Mouse (Mus musculus): ENCODE data around the gene Cdc73. TPM values are rescaled to one million over a fixed set of nuclear protein-coding genes. Genes with fewer than 3 reads are reported as not detected.
"Not testable (repeated sequence)": the region's sequence is repeated elsewhere in the genome, so short reads cannot be mapped to it uniquely, and the experiment has no call there.

Cdc73 gene
- total RNA-seq, 1 experiment: 38.5 TPM

DNA sequence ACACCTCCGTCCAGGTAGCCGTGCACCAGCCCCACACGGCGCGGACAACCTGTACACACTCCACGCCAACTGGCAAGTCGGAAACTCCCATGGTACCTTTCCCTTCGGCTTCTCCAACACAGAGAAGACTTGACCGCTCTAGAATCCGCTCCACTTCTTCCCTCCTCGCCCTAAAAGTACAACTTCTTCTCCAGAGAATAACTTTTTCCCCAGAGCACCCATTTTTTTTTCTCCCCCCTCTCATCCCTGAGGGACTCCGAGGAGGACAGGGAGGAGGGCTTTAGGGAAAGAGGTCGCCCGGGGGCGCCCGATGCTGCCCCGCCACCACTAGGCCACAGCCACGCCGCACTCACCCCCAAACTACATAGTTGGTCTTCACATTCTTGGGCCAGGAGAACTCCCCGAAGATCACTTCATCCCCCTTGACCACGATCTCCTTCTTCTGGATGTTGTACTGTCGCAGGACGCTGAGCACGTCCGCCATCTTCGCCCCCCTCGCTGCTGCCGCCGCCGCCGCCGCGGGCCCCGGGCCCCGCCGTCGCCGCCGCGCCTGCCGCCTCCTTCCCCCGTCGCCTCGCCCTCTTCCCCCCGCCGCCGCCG is 452 bp downstream of the Cdc73 start:
- TF ChIP-seq ZNF384 (IDR thresholded peaks at IDR 0.05; ENCODE audit: low read depth, low read length): no peak
- no peak for TF ChIP-seq ZC3H11A (IDR thresholded peaks at IDR 0.05; ENCODE audit: borderline replicate concordance, low read depth, low read length)
- TF ChIP-seq CHD2 (IDR thresholded peaks at IDR 0.05; ENCODE audit: low read depth, low read length): no peak
- TF ChIP-seq HCFC1 (IDR thresholded peaks at IDR 0.05; ENCODE audit: borderline replicate concordance, insufficient read depth, low read length): no peak
- TF ChIP-seq MAFK (IDR thresholded peaks at IDR 0.05; ENCODE audit: insufficient read depth, low read depth, low read length): no peak
- Histone ChIP-seq H3K27ac (ENCODE audit: insufficient read depth, low read depth, low read length, poor library complexity, severe bottlenecking) (peak overlapping the region; percentile 75), H3K9ac (ENCODE audit: insufficient read depth, low read depth, low read length, poor library complexity, severe bottlenecking) (peak overlapping the region; percentile 93), H3K4me3 (ENCODE audit: insufficient read depth in 1 of 2, low read depth in 1 of 2, low read length in 2 of 2, poor library complexity in 1 of 2, severe bottlenecking in 1 of 2) (peak overlapping the region; percentile 91 to 100), H3K36me3 (ENCODE audit: control insufficient read depth, insufficient read depth, low read length, poor library complexity, severe bottlenecking) (peaks cover 2% of the 10 kb centered on the region), H3K9me3 (ENCODE audit: control insufficient read depth, insufficient read depth, low read depth, low read length) (no peaks in the 10 kb centered on the region), H3K4me1 (ENCODE audit: control insufficient read depth in 2 of 2, insufficient read depth in 2 of 2, low read length in 2 of 2, poor library complexity in 1 of 2) (no peaks in the 10 kb centered on the region)
- in situ Hi-C loops (cut with MboI; ENCODE audit: low sequenced_read_pairs in 2 of 2, unreplicated experiment in 2 of 2): no loop called here
- peak; percentile 24 for DNase-seq (ENCODE audit: low read depth, low spot score)

DNA sequence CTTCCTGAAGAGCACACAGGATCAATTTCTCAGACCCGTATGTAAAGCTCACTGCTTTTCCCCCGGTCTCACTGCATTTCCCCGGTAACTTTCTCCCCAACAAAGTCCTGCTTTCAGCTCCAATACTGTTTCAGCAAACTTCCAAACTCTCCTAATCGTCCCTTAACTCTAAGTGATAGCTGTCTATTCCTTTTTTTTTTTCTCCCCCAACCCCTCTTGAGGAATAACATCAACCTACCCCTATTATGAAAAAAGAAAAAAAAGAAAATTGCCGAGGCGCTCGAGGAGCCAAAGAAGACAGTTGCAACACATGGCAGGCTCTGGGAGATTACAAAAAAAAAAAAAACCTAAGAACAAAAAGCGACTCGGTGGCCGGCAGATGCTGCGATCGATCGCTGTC is 957 bp downstream of the Cdc73 start:
- no peak for DNase-seq (ENCODE audit: low read depth, low spot score)
- TF ChIP-seq ZNF384 (IDR thresholded peaks at IDR 0.05; ENCODE audit: low read depth, low read length) (no peak), MAFK (IDR thresholded peaks at IDR 0.05; ENCODE audit: insufficient read depth, low read depth, low read length) (no peak), HCFC1 (IDR thresholded peaks at IDR 0.05; ENCODE audit: borderline replicate concordance, insufficient read depth, low read length) (no peak), CHD2 (IDR thresholded peaks at IDR 0.05; ENCODE audit: low read depth, low read length) (no peak), ZC3H11A (IDR thresholded peaks at IDR 0.05; ENCODE audit: borderline replicate concordance, low read depth, low read length) (no peak)
- in situ Hi-C loops (cut with MboI; ENCODE audit: low sequenced_read_pairs in 2 of 2, unreplicated experiment in 2 of 2): no loop called here
- H3K4me1 ChIP-seq (ENCODE audit: control insufficient read depth in 2 of 2, insufficient read depth in 2 of 2, low read length in 2 of 2, poor library complexity in 1 of 2): no peaks in the 10 kb centered on the region
- no peaks in the 10 kb centered on the region for H3K9me3 ChIP-seq (ENCODE audit: control insufficient read depth, insufficient read depth, low read depth, low read length)
- H3K27ac ChIP-seq (ENCODE audit: insufficient read depth, low read depth, low read length, poor library complexity, severe bottlenecking): peak overlapping the region; percentile 75; the same call in 1 of the 2 replicates
- peak overlapping the region; percentile 91 to 100 for H3K4me3 ChIP-seq (ENCODE audit: insufficient read depth in 1 of 2, low read depth in 1 of 2, low read length in 2 of 2, poor library complexity in 1 of 2, severe bottlenecking in 1 of 2)
- peaks cover 2% of the 10 kb centered on the region for H3K36me3 ChIP-seq (ENCODE audit: control insufficient read depth, insufficient read depth, low read length, poor library complexity, severe bottlenecking)
- H3K9ac ChIP-seq (ENCODE audit: insufficient read depth, low read depth, low read length, poor library complexity, severe bottlenecking): peak overlapping the region; percentile 93

DNA sequence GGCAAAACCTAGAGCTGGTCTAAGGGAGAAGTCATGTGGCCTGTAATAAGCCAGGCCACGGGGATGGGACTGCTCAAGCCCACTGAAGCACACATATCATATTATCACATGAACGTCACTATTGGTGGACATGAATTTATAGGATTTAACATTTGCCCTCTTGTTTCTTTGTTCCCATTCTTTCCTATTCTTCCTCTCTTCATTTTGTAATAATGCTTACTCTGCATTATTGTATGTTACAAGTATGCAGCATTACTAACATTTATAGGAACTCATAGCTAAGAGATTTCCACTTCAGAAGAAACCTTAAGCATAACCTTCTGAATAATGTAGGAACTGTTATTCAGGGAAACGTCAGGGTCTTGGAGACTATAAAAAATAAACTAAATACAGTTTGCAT is 17.8 kb downstream of the Cdc73 start:
- Histone ChIP-seq H3K9me3 (ENCODE audit: control insufficient read depth, insufficient read depth, low read depth, low read length) (no peaks in the 10 kb centered on the region), H3K27ac (ENCODE audit: insufficient read depth, low read depth, low read length, poor library complexity, severe bottlenecking) (no peak overlapping the region), H3K4me1 (ENCODE audit: control insufficient read depth in 2 of 2, insufficient read depth in 2 of 2, low read length in 2 of 2, poor library complexity in 1 of 2) (no peaks in the 10 kb centered on the region), H3K9ac (ENCODE audit: insufficient read depth, low read depth, low read length, poor library complexity, severe bottlenecking) (no peak overlapping the region), H3K36me3 (ENCODE audit: control insufficient read depth, insufficient read depth, low read length, poor library complexity, severe bottlenecking) (peaks cover 10% of the 10 kb centered on the region), H3K4me3 (ENCODE audit: insufficient read depth in 1 of 2, low read depth in 1 of 2, low read length in 2 of 2, poor library complexity in 1 of 2, severe bottlenecking in 1 of 2) (no peak overlapping the region)
- in situ Hi-C loops (cut with MboI; ENCODE audit: low sequenced_read_pairs in 2 of 2, unreplicated experiment in 2 of 2): no loop called here
- DNase-seq (ENCODE audit: low read depth, low spot score): no peak
- TF ChIP-seq HCFC1 (IDR thresholded peaks at IDR 0.05; ENCODE audit: borderline replicate concordance, insufficient read depth, low read length): no peak
- peak; percentile 67 for TF ChIP-seq MAFK (IDR thresholded peaks at IDR 0.05; ENCODE audit: insufficient read depth, low read depth, low read length)

DNA sequence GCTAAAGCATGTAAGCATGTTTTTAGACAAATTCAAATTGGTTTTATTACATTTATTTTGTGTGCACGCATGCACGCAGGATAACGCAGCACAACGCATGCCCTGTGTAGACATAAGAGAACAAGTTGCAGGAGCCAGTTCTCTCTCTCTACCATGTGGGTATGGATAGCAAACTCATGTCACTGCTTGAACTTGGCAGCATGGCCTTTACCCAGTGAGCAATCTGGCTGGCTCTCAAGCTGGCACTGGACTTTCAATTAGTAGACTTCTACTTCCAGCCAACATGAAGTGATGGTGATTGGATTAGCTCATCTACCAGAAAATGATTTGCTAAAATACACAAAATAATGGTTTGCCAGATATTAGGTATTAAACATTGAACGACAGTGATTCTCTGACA is 21.6 kb downstream of the Cdc73 start:
- peaks cover 13% of the 10 kb centered on the region for H3K36me3 ChIP-seq (ENCODE audit: control insufficient read depth, insufficient read depth, low read length, poor library complexity, severe bottlenecking)
- no peaks in the 10 kb centered on the region for H3K9me3 ChIP-seq (ENCODE audit: control insufficient read depth, insufficient read depth, low read depth, low read length)
- H3K27ac ChIP-seq (ENCODE audit: insufficient read depth, low read depth, low read length, poor library complexity, severe bottlenecking): no peak overlapping the region
- in situ Hi-C loops (cut with MboI; ENCODE audit: low sequenced_read_pairs in 2 of 2, unreplicated experiment in 2 of 2): no loop called here
- TF ChIP-seq MAFK (IDR thresholded peaks at IDR 0.05; ENCODE audit: insufficient read depth, low read depth, low read length): no peak
- no peak overlapping the region for H3K4me3 ChIP-seq (ENCODE audit: insufficient read depth in 1 of 2, low read depth in 1 of 2, low read length in 2 of 2, poor library complexity in 1 of 2, severe bottlenecking in 1 of 2)
- H3K4me1 ChIP-seq (ENCODE audit: control insufficient read depth in 2 of 2, insufficient read depth in 2 of 2, low read length in 2 of 2, poor library complexity in 1 of 2): no peaks in the 10 kb centered on the region
- H3K9ac ChIP-seq (ENCODE audit: insufficient read depth, low read depth, low read length, poor library complexity, severe bottlenecking): no peak overlapping the region
- DNase-seq (ENCODE audit: low read depth, low spot score): no peak

DNA sequence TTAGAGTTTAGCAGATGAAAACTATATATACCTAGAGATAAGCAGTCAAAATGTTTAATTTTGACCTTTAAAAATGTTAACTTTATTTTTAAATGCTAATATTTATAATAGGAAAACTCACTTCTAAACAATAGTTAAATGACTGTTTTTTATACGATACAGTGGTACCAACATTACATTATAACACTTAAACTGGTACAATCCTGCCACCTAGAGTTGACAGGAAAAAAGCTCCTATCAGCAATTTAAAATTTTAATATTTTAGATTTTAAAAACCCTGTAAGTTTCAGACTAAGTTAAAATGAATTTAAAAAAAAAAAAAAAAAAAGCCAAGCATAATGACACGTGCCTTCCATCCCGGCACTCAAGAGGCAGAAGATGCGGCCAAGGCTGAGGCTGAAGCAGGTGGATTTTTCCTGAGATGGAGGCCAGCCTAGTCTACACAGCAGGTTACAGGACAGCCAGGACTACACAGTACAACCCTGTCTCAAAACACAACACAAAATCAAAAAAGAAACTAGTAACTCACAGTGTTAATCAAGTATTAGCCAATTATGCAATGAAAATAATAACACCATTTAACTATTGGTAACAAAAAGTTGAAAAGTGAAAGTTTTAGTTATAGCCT is 26.8 kb downstream of the Cdc73 start:
- in situ Hi-C loops (cut with MboI; ENCODE audit: low sequenced_read_pairs in 2 of 2, unreplicated experiment in 2 of 2): no loop called here
- TF ChIP-seq MAFK (IDR thresholded peaks at IDR 0.05; ENCODE audit: insufficient read depth, low read depth, low read length) (no peak), ZC3H11A (IDR thresholded peaks at IDR 0.05; ENCODE audit: borderline replicate concordance, low read depth, low read length) (no peak), ZNF384 (IDR thresholded peaks at IDR 0.05; ENCODE audit: low read depth, low read length) (no peak), CHD2 (IDR thresholded peaks at IDR 0.05; ENCODE audit: low read depth, low read length) (no peak)
- H3K27ac ChIP-seq (ENCODE audit: insufficient read depth, low read depth, low read length, poor library complexity, severe bottlenecking): no peak overlapping the region
- H3K36me3 ChIP-seq (ENCODE audit: control insufficient read depth, insufficient read depth, low read length, poor library complexity, severe bottlenecking): peaks cover 9% of the 10 kb centered on the region
- H3K4me1 ChIP-seq (ENCODE audit: control insufficient read depth in 2 of 2, insufficient read depth in 2 of 2, low read length in 2 of 2, poor library complexity in 1 of 2): no peaks in the 10 kb centered on the region
- no peaks in the 10 kb centered on the region for H3K9me3 ChIP-seq (ENCODE audit: control insufficient read depth, insufficient read depth, low read depth, low read length)
- no peak for DNase-seq (ENCODE audit: low read depth, low spot score)
- H3K4me3 ChIP-seq (ENCODE audit: insufficient read depth in 1 of 2, low read depth in 1 of 2, low read length in 2 of 2, poor library complexity in 1 of 2, severe bottlenecking in 1 of 2): no peak overlapping the region
- H3K9ac ChIP-seq (ENCODE audit: insufficient read depth, low read depth, low read length, poor library complexity, severe bottlenecking): no peak overlapping the region

DNA sequence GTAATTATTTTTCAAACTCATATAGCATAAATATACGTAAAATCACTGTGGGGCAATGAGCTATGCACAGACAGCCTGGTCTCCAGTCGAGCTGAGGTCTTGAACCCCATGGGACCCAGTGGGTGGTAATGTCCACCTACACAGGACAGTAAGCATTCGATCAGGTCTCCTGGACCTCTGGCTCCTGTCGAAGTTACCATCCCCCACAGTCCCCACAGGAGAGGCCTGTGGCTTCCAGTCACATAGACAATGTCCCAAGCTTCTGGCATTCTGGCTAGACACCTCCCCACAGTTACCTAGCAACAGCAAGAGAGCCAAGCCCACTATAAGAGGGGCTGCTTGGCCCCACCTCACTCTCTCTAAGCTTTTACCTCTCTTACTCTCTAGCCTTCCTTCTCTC is 37.9 kb downstream of the Cdc73 start:
- H3K36me3 ChIP-seq (ENCODE audit: control insufficient read depth, insufficient read depth, low read length, poor library complexity, severe bottlenecking); DNase-seq (ENCODE audit: low read depth, low spot score); H3K27ac ChIP-seq (ENCODE audit: insufficient read depth, low read depth, low read length, poor library complexity, severe bottlenecking); H3K4me3 ChIP-seq (ENCODE audit: insufficient read depth in 1 of 2, low read depth in 1 of 2, low read length in 2 of 2, poor library complexity in 1 of 2, severe bottlenecking in 1 of 2); in situ Hi-C loops (cut with MboI; ENCODE audit: low sequenced_read_pairs in 2 of 2, unreplicated experiment in 2 of 2); H3K9me3 ChIP-seq (ENCODE audit: control insufficient read depth, insufficient read depth, low read depth, low read length); H3K9ac ChIP-seq (ENCODE audit: insufficient read depth, low read depth, low read length, poor library complexity, severe bottlenecking); H3K4me1 ChIP-seq (ENCODE audit: control insufficient read depth in 2 of 2, insufficient read depth in 2 of 2, low read length in 2 of 2, poor library complexity in 1 of 2): not testable (repeated sequence)

Data from ES-E14 (cell line).